Mouse (Mus musculus): Measurements from ENCODE around the gene Trappc1. TPM values are rescaled to one million over a fixed set of nuclear protein-coding genes. Genes with fewer than 3 reads are reported as not detected.

The Trappc1 gene
- polyA plus RNA-seq (2012; ENCODE audit: insufficient read depth, insufficient read length, missing spikeins), result 109 and 110 TPM in 2 replicates

- TF ChIP-seq CTCF (IDR thresholded peaks at IDR 0.05; ENCODE audit: low read depth, low read length) (no peak), POLR2A (IDR thresholded peaks at IDR 0.05; ENCODE audit: borderline replicate concordance, low read depth, low read length) (0 out of 2 replicates have a peak, but pooled peaks have one; percentile 54)
- peaks cover 14% of the 10 kb centered on the region for H3K4me1 ChIP-seq (ENCODE audit: control insufficient read depth, insufficient read depth, low read length)
- peak within 1 kb of the TSS; percentile 64 for H3K27ac ChIP-seq (ENCODE audit: insufficient read depth, low read depth, low read length)
- peak within 1 kb of the TSS; percentile 68 for H3K4me3 ChIP-seq (ENCODE audit: insufficient read depth, low read length)
Observed at GRCm38 (mm10) chr11:69323667-69324111, at the start of gene Trappc1, which contains the start of gene Cntrob. Trappc1 (plus strand) TSS chr11:69323980. Cntrob (minus strand) TSS chr11:69323775.

DNA sequence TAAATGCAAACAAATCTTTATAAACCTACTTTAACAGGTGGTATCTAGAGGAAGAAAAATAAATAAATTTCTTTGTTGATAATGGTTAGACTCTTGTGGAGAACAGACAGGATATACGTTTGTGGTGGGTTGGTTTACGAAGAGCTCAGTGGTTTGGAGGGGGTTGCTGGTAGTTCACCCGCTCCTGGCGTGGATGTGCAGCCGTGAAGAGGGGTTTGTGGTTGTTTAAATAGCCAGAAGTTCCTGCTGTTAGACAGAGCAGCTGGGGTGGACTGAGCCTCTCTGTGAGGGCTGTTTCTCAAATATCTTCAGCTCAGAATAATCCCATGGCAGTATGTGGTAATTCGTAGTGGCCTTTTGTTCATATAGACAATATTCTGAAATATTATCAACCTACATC is 48.1 kb upstream of the Trappc1 start:
- TF ChIP-seq POLR2A (IDR thresholded peaks at IDR 0.05; ENCODE audit: borderline replicate concordance, low read depth, low read length), result no peak
- TF ChIP-seq CTCF (IDR thresholded peaks at IDR 0.05; ENCODE audit: low read depth, low read length), result no peak
- no peak overlapping the region for H3K27ac ChIP-seq (ENCODE audit: insufficient read depth, low read depth, low read length)

DNA sequence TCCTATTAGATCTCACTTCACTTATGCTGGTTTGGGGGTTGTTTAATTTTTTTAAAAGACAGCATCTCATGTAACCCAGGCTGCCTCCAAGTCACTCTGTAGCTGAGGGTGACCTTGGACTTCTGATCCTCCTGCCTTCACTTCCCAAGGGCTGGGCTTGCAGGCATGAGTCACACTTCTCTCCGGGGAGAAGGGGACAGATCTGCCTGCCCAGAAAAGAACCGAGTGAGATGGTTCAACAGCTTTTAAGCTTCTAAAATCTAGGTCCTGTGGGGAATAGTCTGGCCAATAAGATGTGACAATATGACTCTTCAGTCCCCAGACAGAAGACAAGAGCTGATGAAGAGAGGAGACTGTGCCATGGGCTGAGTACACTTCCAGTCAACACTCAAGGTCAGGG is 47.7 kb upstream of the Trappc1 start:
- Histone ChIP-seq H3K4me1 (ENCODE audit: control insufficient read depth, insufficient read depth, low read length) (peaks cover 8% of the 10 kb centered on the region), H3K4me3 (ENCODE audit: insufficient read depth, low read length) (no peak overlapping the region), H3K27ac (ENCODE audit: insufficient read depth, low read depth, low read length) (no peak overlapping the region)
- TF ChIP-seq POLR2A (IDR thresholded peaks at IDR 0.05; ENCODE audit: borderline replicate concordance, low read depth, low read length) (no peak), CTCF (IDR thresholded peaks at IDR 0.05; ENCODE audit: low read depth, low read length) (no peak)

More for the DNA sequence above, 48.1 kb upstream of the Trappc1 start:
- Histone ChIP-seq H3K4me1 (ENCODE audit: control insufficient read depth, insufficient read depth, low read length) (peaks cover 8% of the 10 kb centered on the region), H3K4me3 (ENCODE audit: insufficient read depth, low read length) (no peak overlapping the region)

DNA sequence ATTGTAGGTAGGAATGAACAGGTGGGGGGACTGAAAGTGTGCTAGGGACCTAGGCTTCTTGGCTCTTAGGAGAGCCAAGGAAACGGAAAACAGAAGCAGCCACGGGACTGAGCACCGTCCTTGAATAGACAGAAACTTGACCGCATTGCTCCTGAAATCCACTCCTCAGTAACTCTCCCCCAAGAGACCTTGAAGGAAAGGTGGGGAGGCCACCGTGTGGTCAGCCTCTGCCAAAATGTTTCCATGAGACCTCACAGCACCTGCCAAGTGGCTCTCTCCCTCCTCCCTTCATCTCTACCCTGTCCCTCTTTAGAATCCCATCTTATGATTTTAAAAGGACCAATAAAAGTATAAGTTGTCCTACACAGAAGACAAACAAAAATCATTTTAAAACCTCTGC is 46.5 kb upstream of the Trappc1 start:
- peaks cover 8% of the 10 kb centered on the region for H3K4me1 ChIP-seq (ENCODE audit: control insufficient read depth, insufficient read depth, low read length)
- no peak overlapping the region for H3K27ac ChIP-seq (ENCODE audit: insufficient read depth, low read depth, low read length)
- TF ChIP-seq POLR2A (IDR thresholded peaks at IDR 0.05; ENCODE audit: borderline replicate concordance, low read depth, low read length) (no peak), CTCF (IDR thresholded peaks at IDR 0.05; ENCODE audit: low read depth, low read length) (no peak)
- no peak overlapping the region for H3K4me3 ChIP-seq (ENCODE audit: insufficient read depth, low read length)

GRCm38 (mm10) chr11:69291111-69291510 is 32.7 kb upstream of the Trappc1 start:
- no peak overlapping the region for H3K4me3 ChIP-seq (ENCODE audit: insufficient read depth, low read length)
- no peak overlapping the region for H3K27ac ChIP-seq (ENCODE audit: insufficient read depth, low read depth, low read length)
- TF ChIP-seq POLR2A (IDR thresholded peaks at IDR 0.05; ENCODE audit: borderline replicate concordance, low read depth, low read length), result no peak
- no peaks in the 10 kb centered on the region for H3K4me1 ChIP-seq (ENCODE audit: control insufficient read depth, insufficient read depth, low read length)

- TF ChIP-seq POLR2A (IDR thresholded peaks at IDR 0.05; ENCODE audit: borderline replicate concordance, low read depth, low read length), result no peak
- TF ChIP-seq CTCF (IDR thresholded peaks at IDR 0.05; ENCODE audit: low read depth, low read length), result no peak
- no peak overlapping the region for H3K27ac ChIP-seq (ENCODE audit: insufficient read depth, low read depth, low read length)
- no peaks in the 10 kb centered on the region for H3K4me1 ChIP-seq (ENCODE audit: control insufficient read depth, insufficient read depth, low read length)
- H3K4me3 ChIP-seq (ENCODE audit: insufficient read depth, low read length), result no peak overlapping the region
Observed at GRCm38 (mm10) chr11:69295286-69295685, 28.5 kb upstream of the Trappc1 start.

- TF ChIP-seq POLR2A (IDR thresholded peaks at IDR 0.05; ENCODE audit: borderline replicate concordance, low read depth, low read length) (no peak), CTCF (IDR thresholded peaks at IDR 0.05; ENCODE audit: low read depth, low read length) (no peak)
- Histone ChIP-seq H3K4me3 (ENCODE audit: insufficient read depth, low read length) (no peak overlapping the region), H3K27ac (ENCODE audit: insufficient read depth, low read depth, low read length) (no peak overlapping the region), H3K4me1 (ENCODE audit: control insufficient read depth, insufficient read depth, low read length) (no peaks in the 10 kb centered on the region)
Observed at GRCm38 (mm10) chr11:69297799-69298198, 26.0 kb upstream of the Trappc1 start.

DNA sequence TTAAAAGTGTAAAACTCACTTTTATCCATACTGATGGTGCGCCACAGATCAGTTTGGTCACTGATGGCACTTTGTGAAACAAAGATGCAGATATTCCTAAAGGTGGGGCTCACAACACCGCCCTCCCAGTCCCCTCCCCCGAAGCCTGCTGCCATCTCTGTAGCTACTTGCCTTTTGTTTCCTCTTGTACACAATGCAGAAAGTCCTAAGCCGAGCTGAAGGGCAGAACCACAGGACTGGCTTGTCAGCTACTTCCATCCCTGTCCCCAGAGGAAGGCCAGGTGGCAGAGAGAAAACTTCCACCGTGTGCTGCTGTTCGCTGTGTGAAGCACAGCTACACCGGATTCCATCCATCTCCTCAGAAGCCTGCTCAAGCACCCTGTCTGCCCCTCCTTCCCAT is 25.5 kb upstream of the Trappc1 start:
- TF ChIP-seq CTCF (IDR thresholded peaks at IDR 0.05; ENCODE audit: low read depth, low read length) (no peak), POLR2A (IDR thresholded peaks at IDR 0.05; ENCODE audit: borderline replicate concordance, low read depth, low read length) (no peak)
- H3K4me1 ChIP-seq (ENCODE audit: control insufficient read depth, insufficient read depth, low read length), result no peaks in the 10 kb centered on the region

DNA sequence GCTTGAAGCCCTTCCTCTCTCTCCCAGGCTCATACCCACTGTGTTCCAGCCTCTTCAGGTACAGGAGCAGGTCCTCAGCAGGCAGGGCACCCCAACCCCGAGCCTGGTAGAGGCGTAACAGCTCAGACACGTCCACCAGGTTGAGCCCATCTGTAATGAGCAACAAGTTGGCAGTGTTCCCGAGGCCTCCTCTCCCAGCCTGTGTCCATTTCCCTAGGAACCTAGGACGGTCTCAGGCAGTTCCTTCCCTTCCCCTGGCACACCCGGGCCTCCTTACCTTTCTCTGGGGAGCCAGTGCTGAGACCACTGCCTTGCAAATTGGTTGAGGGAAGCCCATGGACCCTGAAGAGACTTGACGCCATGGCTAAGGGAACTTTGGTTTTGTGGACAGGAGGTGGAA is 21.0 kb upstream of the Trappc1 start:
- Histone ChIP-seq H3K4me1 (ENCODE audit: control insufficient read depth, insufficient read depth, low read length) (no peaks in the 10 kb centered on the region), H3K4me3 (ENCODE audit: insufficient read depth, low read length) (no peak overlapping the region), H3K27ac (ENCODE audit: insufficient read depth, low read depth, low read length) (no peak overlapping the region)
- TF ChIP-seq POLR2A (IDR thresholded peaks at IDR 0.05; ENCODE audit: borderline replicate concordance, low read depth, low read length) (no peak), CTCF (IDR thresholded peaks at IDR 0.05; ENCODE audit: low read depth, low read length) (no peak)

More for the DNA sequence above, 25.5 kb upstream of the Trappc1 start:
- H3K4me3 ChIP-seq (ENCODE audit: insufficient read depth, low read length), result no peak overlapping the region
- H3K27ac ChIP-seq (ENCODE audit: insufficient read depth, low read depth, low read length), result no peak overlapping the region

DNA sequence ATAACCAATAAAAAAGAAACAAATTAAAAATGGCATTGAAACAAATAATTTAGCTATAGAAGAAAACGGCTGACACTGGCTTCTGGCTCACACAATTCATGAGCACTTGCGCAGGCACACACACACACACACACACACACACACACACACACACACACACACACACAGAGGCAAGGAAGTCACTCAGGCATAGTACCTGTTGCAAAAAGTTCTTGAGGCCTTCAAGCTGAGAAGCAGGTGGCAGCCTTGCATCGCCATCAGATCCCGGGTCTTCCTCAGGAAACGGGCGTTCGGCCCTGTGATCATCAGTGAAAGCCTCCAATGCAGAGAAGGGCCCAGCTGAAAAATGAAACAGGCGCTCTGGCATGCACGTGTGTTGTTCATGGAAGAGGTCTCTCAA is 18.5 kb upstream of the Trappc1 start:
- TF ChIP-seq POLR2A (IDR thresholded peaks at IDR 0.05; ENCODE audit: borderline replicate concordance, low read depth, low read length) (no peak), CTCF (IDR thresholded peaks at IDR 0.05; ENCODE audit: low read depth, low read length) (no peak)
- H3K4me3 ChIP-seq (ENCODE audit: insufficient read depth, low read length), result no peak overlapping the region
- H3K4me1 ChIP-seq (ENCODE audit: control insufficient read depth, insufficient read depth, low read length), result no peaks in the 10 kb centered on the region
- H3K27ac ChIP-seq (ENCODE audit: insufficient read depth, low read depth, low read length), result no peak overlapping the region

GRCm38 (mm10) chr11:69306039-69306438 is 17.7 kb upstream of the Trappc1 start:
- H3K4me3 ChIP-seq (ENCODE audit: insufficient read depth, low read length), result no peak overlapping the region
- no peak overlapping the region for H3K27ac ChIP-seq (ENCODE audit: insufficient read depth, low read depth, low read length)
- no peak for TF ChIP-seq POLR2A (IDR thresholded peaks at IDR 0.05; ENCODE audit: borderline replicate concordance, low read depth, low read length)
- TF ChIP-seq CTCF (IDR thresholded peaks at IDR 0.05; ENCODE audit: low read depth, low read length), result no peak
- H3K4me1 ChIP-seq (ENCODE audit: control insufficient read depth, insufficient read depth, low read length), result no peaks in the 10 kb centered on the region

Measured in bone marrow macrophage, adult 2 months (primary cell).